In genomic region chr10:97141561-97141960, GRCm38 (mm10) we compare ENCODE assay signal across 24 mouse cellular contexts.
DNase-seq lines count a peak whose midpoint lies in the region; ATAC-seq lines count a peak whose summit lies in the region.
"Had no signal": no experiment of that assay in that cellular context is flagged by ENCODE, and none has a peak within 500 bp of the region (broad histone marks: within the 10 kb centered on the region; RNA-seq: fewer than 3 reads in every experiment).

No protein-coding gene starts in this region.

- H3K27ac ChIP-seq in embryonic facial prominence, embryonic 15.5 days (replicated peaks), result peak overlapping the region; percentile 31; the same call in 1 of the 2 replicates
- no peak overlapping the region for H3K27ac ChIP-seq in embryonic facial prominence, embryonic 10.5 days (replicated peaks)
- no peak overlapping the region for H3K27ac ChIP-seq in heart, embryonic 12.5 days (ENCODE audit: poor library complexity, severe bottlenecking)
- H3K27ac ChIP-seq: gastrocnemius, adult 2 months; heart, adult 2 months; hindbrain, embryonic 10.5 days; hindbrain, embryonic 13.5 days; intestine, embryonic 15.5 days had no signal

- 39% methylated on average over 2 of the region's 2 CpGs for WGBS in embryonic facial prominence, embryonic 15.5 days
- 71% methylated on average over 2 of the region's 2 CpGs for WGBS in embryonic facial prominence, embryonic 10.5 days
- WGBS in heart, embryonic 12.5 days, result 54% methylated on average over 2 of the region's 2 CpGs

- no peak for DNase-seq in embryonic facial prominence, embryonic 10.5 days (ENCODE audit: low spot score)
- DNase-seq in heart, adult 9 months (ENCODE audit: low spot score in 2 of 2), result peak; percentile 4 to 25
- peak; percentile 23 for DNase-seq in kidney, postnatal 10 days
- DNase-seq in kidney, postnatal 25 days, result no peak
- DNase-seq: adrenal gland, adult 8-10 months; adrenal gland, postnatal 25 days; cerebellum, adult 11-12 months; cerebellum, adult 8-10 months; cerebellum, postnatal 10 days; cerebellum, postnatal 36 days; embryo, embryonic 11 days; forebrain, postnatal 0 days; gastrocnemius, adult 2 months; gastrocnemius, postnatal 14 days; heart, adult 2 months; kidney, adult 11 months had no signal

- no peak for ATAC-seq in embryonic facial prominence, embryonic 15.5 days (ENCODE audit: insufficient number of reproducible peaks, low FRiP score, low TSS enrichment, low read depth)
- ATAC-seq in heart, embryonic 12.5 days (ENCODE audit: insufficient number of reproducible peaks, low FRiP score), result no peak
- ATAC-seq: activated CD4-positive, CD25-positive, alpha-beta regulatory T cell, adult 4 months; forebrain, embryonic 14.5 days; forebrain, postnatal 0 days; hindbrain, embryonic 16.5 days; intestine, embryonic 15.5 days had no signal

- no peak overlapping the region for H3K4me2 ChIP-seq in embryonic facial prominence, embryonic 15.5 days (replicated peaks)
- H3K4me2 ChIP-seq in heart, embryonic 12.5 days, result no peak overlapping the region
- H3K4me2 ChIP-seq: hindbrain, embryonic 13.5 days; intestine, embryonic 15.5 days had no signal

- no peak overlapping the region for H3K9ac ChIP-seq in embryonic facial prominence, embryonic 15.5 days
- no peak overlapping the region for H3K9ac ChIP-seq in heart, embryonic 12.5 days
- H3K9ac ChIP-seq: forebrain, postnatal 0 days; hindbrain, embryonic 13.5 days; intestine, embryonic 15.5 days had no signal

- no peak overlapping the region for H3K4me3 ChIP-seq in embryonic facial prominence, embryonic 15.5 days (replicated peaks)
- no peak overlapping the region for H3K4me3 ChIP-seq in embryonic facial prominence, embryonic 10.5 days
- no peak overlapping the region for H3K4me3 ChIP-seq in heart, embryonic 12.5 days
- H3K4me3 ChIP-seq: gastrocnemius, adult 2 months; heart, adult 2 months; hindbrain, embryonic 10.5 days; hindbrain, embryonic 13.5 days; intestine, embryonic 15.5 days had no signal

- H3K27me3 ChIP-seq in embryonic facial prominence, embryonic 15.5 days, result no peaks in the 10 kb centered on the region
- no peaks in the 10 kb centered on the region for H3K27me3 ChIP-seq in embryonic facial prominence, embryonic 10.5 days (replicated peaks; ENCODE audit: low read depth, poor library complexity, severe bottlenecking)
- H3K27me3 ChIP-seq in heart, embryonic 12.5 days (replicated peaks), result no peaks in the 10 kb centered on the region
- H3K27me3 ChIP-seq: hindbrain, embryonic 13.5 days; intestine, embryonic 15.5 days had no signal

- 0 out of 2 replicates have a peak, but pooled peaks cover 2% of the 10 kb centered on the region for H3K4me1 ChIP-seq in embryonic facial prominence, embryonic 15.5 days
- H3K4me1 ChIP-seq in embryonic facial prominence, embryonic 10.5 days, result no peaks in the 10 kb centered on the region
- H3K4me1 ChIP-seq in heart, embryonic 12.5 days (replicated peaks), result 0 out of 2 replicates have a peak, but pooled peaks cover 3% of the 10 kb centered on the region
- H3K4me1 ChIP-seq: hindbrain, embryonic 10.5 days; intestine, embryonic 15.5 days had no signal

- no peaks in the 10 kb centered on the region for H3K36me3 ChIP-seq in embryonic facial prominence, embryonic 15.5 days
- no peaks in the 10 kb centered on the region for H3K36me3 ChIP-seq in embryonic facial prominence, embryonic 10.5 days (replicated peaks)
- H3K36me3 ChIP-seq in heart, embryonic 12.5 days, result no peaks in the 10 kb centered on the region
- H3K36me3 ChIP-seq: hindbrain, embryonic 10.5 days; hindbrain, embryonic 13.5 days; intestine, embryonic 15.5 days had no signal

- H3K9me3 ChIP-seq in embryonic facial prominence, embryonic 15.5 days (replicated peaks), result no peaks in the 10 kb centered on the region
- no peaks in the 10 kb centered on the region for H3K9me3 ChIP-seq in embryonic facial prominence, embryonic 10.5 days
- H3K9me3 ChIP-seq in heart, embryonic 12.5 days (replicated peaks), result no peaks in the 10 kb centered on the region
- H3K9me3 ChIP-seq: hindbrain, embryonic 10.5 days; hindbrain, embryonic 13.5 days; intestine, embryonic 15.5 days had no signal

Comparison
In these comparisons a context has a peak if more than half of its experiments do, and no peak if none do; other contexts are left out.
1. DNase-seq: peak in heart, adult 9 months (2 of 2) and kidney, postnatal 10 days (single experiment); none in embryonic facial prominence, embryonic 10.5 days (single experiment) and kidney, postnatal 25 days (0 of 2).